Mouse (Mus musculus) forebrain, embryonic 14.5 days (tissue): ENCODE data around the gene Eefsec. TPM values are rescaled to one million over a fixed set of nuclear protein-coding genes. Genes with fewer than 3 reads are reported as not detected.

Experiments
- ATAC-seq: fragments of 200-750 bp; cut with Nextera tagmentation; 2 replicates; pipeline ENCODE4 v1.8.0; 2017; ENCODE audit warnings: mild to moderate bottlenecking, moderate library complexity
- DNase-seq: peaks from one replicate; pipeline ENCODE4 v3.0.0-alpha.2; 2015; ENCODE audit warnings: low spot score
- H3K27ac ChIP-seq: fragments of 300-500 bp; sonication (generic); 2 replicates; pipeline ENCODE4 v1.5.1; 2014; ENCODE audit warnings: low read depth, mild to moderate bottlenecking, control low read depth, low read length, moderate library complexity
- H3K27me3 ChIP-seq: fragments of 300-500 bp; sonication (generic); replicated peaks from 2 replicates; pipeline ENCODE4 v1.6.1; 2014; ENCODE audit warnings: low read length, control low read depth, mixed read lengths; ENCODE audit not compliant: control insufficient read depth, insufficient read depth
- H3K36me3 ChIP-seq: fragments of 300-500 bp; sonication (generic); 2 replicates; pipeline ENCODE4 v1.6.1; 2014; ENCODE audit warnings: low read length, control low read depth; ENCODE audit not compliant: control insufficient read depth, insufficient read depth
- H3K4me1 ChIP-seq: fragments of 300-500 bp; sonication (generic); 2 replicates; pipeline ENCODE4 v1.6.1; 2014; ENCODE audit warnings: antibody characterized with exemption, low read length, control low read depth; ENCODE audit not compliant: control insufficient read depth, insufficient read depth
- H3K4me2 ChIP-seq: fragments of 300-500 bp; sonication (generic); 2 replicates; pipeline ENCODE4 v1.6.1; 2014; ENCODE audit warnings: mild to moderate bottlenecking, control low read depth, low read length
- H3K4me3 ChIP-seq: fragments of 300-500 bp; sonication (generic); 2 replicates; pipeline ENCODE4 v1.5.1; 2014; ENCODE audit warnings: low read depth, low read length, control low read depth
- H3K9ac ChIP-seq: fragments of 300-500 bp; sonication (generic); 2 replicates; pipeline ENCODE4 v1.6.1; 2014; ENCODE audit warnings: mild to moderate bottlenecking, low read length, control low read depth, moderate library complexity
- H3K9me3 ChIP-seq: fragments of 300-500 bp; sonication (generic); replicated peaks from 2 replicates; pipeline ENCODE4 v1.6.1; 2016; ENCODE audit warnings: low read length, control low read depth, mixed read lengths; ENCODE audit not compliant: control insufficient read depth
- WGBS: fragments of 180-500 bp; shearing (Covaris S2); extraction: QIAGEN DNeasy Blood & Tissue Kit; methylation state at CpG from one replicate; pipeline ENCODE4 v1.1.7; 2014; 5-methylcytosine and 5-hydroxymethylcytosine counted together
- polyA plus RNA-seq: library from polyadenylated mRNA; unstranded; fragments of >200 nt; fragmentation: Nextera tagmentation; extraction: Ambion mirVana; gene quantifications from 2 replicates; pipeline ENCODE4 v1.2.1, GENCODE M21; 2014

Gene Eefsec
- polyA plus RNA-seq, 1 experiment from 2014 or later: 33.1 TPM

GRCm38 (mm10) chr6:88388946-88389345 is 57.4 kb downstream of the Eefsec start:
- Histone ChIP-seq H3K4me2 (no peak overlapping the region), H3K27ac (0 out of 2 replicates have a peak overlapping the region, but pooled peaks have one; percentile 83), H3K36me3 (no peaks in the 10 kb centered on the region), H3K9ac (no peak overlapping the region), H3K9me3 (no peaks in the 10 kb centered on the region), H3K27me3 (no peaks in the 10 kb centered on the region), H3K4me3 (no peak overlapping the region), H3K4me1 (peaks cover 24% of the 10 kb centered on the region)
- ATAC-seq: no peak
- DNase-seq: peak; percentile 10
- WGBS: 65% methylated on average over 5 of the region's 5 CpGs

- H3K27me3 ChIP-seq: no peaks in the 10 kb centered on the region
- H3K36me3 ChIP-seq: no peaks in the 10 kb centered on the region
- DNase-seq: peak; percentile 90
- H3K4me3 ChIP-seq: no peak overlapping the region
- H3K4me1 ChIP-seq: peaks cover 24% of the 10 kb centered on the region
- no peak overlapping the region for H3K4me2 ChIP-seq
- ATAC-seq: peak; percentile 82
- no peak overlapping the region for H3K9ac ChIP-seq
- peak overlapping the region; percentile 83 for H3K27ac ChIP-seq
- H3K9me3 ChIP-seq: no peaks in the 10 kb centered on the region
- 18% methylated on average over 8 of the region's 8 CpGs for WGBS
These were observed 58.3 kb downstream of the Eefsec start for GRCm38 (mm10) chr6:88387836-88388724.

- ATAC-seq: no peak
These were observed 61.8 kb downstream of the Eefsec start for GRCm38 (mm10) chr6:88384420-88385053.

GRCm38 (mm10) chr6:88383734-88384133 is 62.6 kb downstream of the Eefsec start:
- no peak for ATAC-seq
- Histone ChIP-seq H3K9ac (no peak overlapping the region), H3K9me3 (no peaks in the 10 kb centered on the region), H3K27ac (no peak overlapping the region), H3K4me1 (peaks cover 15% of the 10 kb centered on the region), H3K4me3 (no peak overlapping the region), H3K36me3 (no peaks in the 10 kb centered on the region), H3K27me3 (no peaks in the 10 kb centered on the region), H3K4me2 (no peak overlapping the region)
- DNase-seq: no peak

More at GRCm38 (mm10) chr6:88384420-88385053, 61.8 kb downstream of the Eefsec start:
- DNase-seq: no peak
- no peak overlapping the region for H3K4me2 ChIP-seq
- 79% methylated on average over 8 of the region's 8 CpGs for WGBS
- H3K9ac ChIP-seq: no peak overlapping the region
- no peak overlapping the region for H3K27ac ChIP-seq
- no peaks in the 10 kb centered on the region for H3K9me3 ChIP-seq
- H3K27me3 ChIP-seq: no peaks in the 10 kb centered on the region
- peaks cover 18% of the 10 kb centered on the region for H3K4me1 ChIP-seq
- H3K4me3 ChIP-seq: no peak overlapping the region
- no peaks in the 10 kb centered on the region for H3K36me3 ChIP-seq

GRCm38 (mm10) chr6:88379756-88380155 is 66.6 kb downstream of the Eefsec start:
- H3K4me1 ChIP-seq: no peaks in the 10 kb centered on the region
- 51% methylated on average over 3 of the region's 3 CpGs for WGBS
- DNase-seq (no peak), ATAC-seq (no peak)
- no peak overlapping the region for H3K27ac ChIP-seq
- no peak overlapping the region for H3K4me3 ChIP-seq
- no peak overlapping the region for H3K4me2 ChIP-seq
- no peaks in the 10 kb centered on the region for H3K36me3 ChIP-seq
- no peak overlapping the region for H3K9ac ChIP-seq
- no peaks in the 10 kb centered on the region for H3K9me3 ChIP-seq
- no peaks in the 10 kb centered on the region for H3K27me3 ChIP-seq

- H3K4me3 ChIP-seq: no peak overlapping the region
- H3K4me2 ChIP-seq: no peak overlapping the region
- WGBS: 90% methylated on average over 1 of the region's 1 CpGs
- ATAC-seq: no peak
- no peaks in the 10 kb centered on the region for H3K9me3 ChIP-seq
- no peak overlapping the region for H3K27ac ChIP-seq
- DNase-seq: no peak
- H3K4me1 ChIP-seq: no peaks in the 10 kb centered on the region
- no peaks in the 10 kb centered on the region for H3K36me3 ChIP-seq
- no peaks in the 10 kb centered on the region for H3K27me3 ChIP-seq
- no peak overlapping the region for H3K9ac ChIP-seq
These were observed 67.5 kb downstream of the Eefsec start for GRCm38 (mm10) chr6:88378829-88379228.

- 79% methylated on average over 7 of the region's 7 CpGs for WGBS
- H3K4me3 ChIP-seq: no peak overlapping the region
These were observed 72.1 kb downstream of the Eefsec start for GRCm38 (mm10) chr6:88374247-88374646.

GRCm38 (mm10) chr6:88369851-88370635 is 76.3 kb downstream of the Eefsec start:
- Histone ChIP-seq H3K27ac (no peak overlapping the region), H3K9ac (no peak overlapping the region; the same call in 1 of the 2 replicates)
- ATAC-seq: no peak

More at GRCm38 (mm10) chr6:88374247-88374646, 72.1 kb downstream of the Eefsec start:
- H3K4me2 ChIP-seq: no peak overlapping the region
- peaks cover 3% of the 10 kb centered on the region; the same call in 1 of the 2 replicates for H3K4me1 ChIP-seq
- no peaks in the 10 kb centered on the region for H3K9me3 ChIP-seq
- no peaks in the 10 kb centered on the region for H3K27me3 ChIP-seq
- DNase-seq (no peak), ATAC-seq (no peak)
- H3K9ac ChIP-seq: no peak overlapping the region
- H3K27ac ChIP-seq: no peak overlapping the region
- no peaks in the 10 kb centered on the region for H3K36me3 ChIP-seq

More at GRCm38 (mm10) chr6:88369851-88370635, 76.3 kb downstream of the Eefsec start:
- 49% methylated on average over 8 of the region's 8 CpGs for WGBS
- peaks cover 3% of the 10 kb centered on the region; the same call in 1 of the 2 replicates for H3K4me1 ChIP-seq
- no peaks in the 10 kb centered on the region for H3K9me3 ChIP-seq
- no peak overlapping the region for H3K4me3 ChIP-seq
- peak; percentile 68 for DNase-seq
- no peaks in the 10 kb centered on the region for H3K36me3 ChIP-seq
- no peak overlapping the region for H3K4me2 ChIP-seq
- H3K27me3 ChIP-seq: no peaks in the 10 kb centered on the region
